Mouse (Mus musculus) midbrain, postnatal 0 days (tissue): ENCODE measurements around the gene Snrpc. TPM values are rescaled to one million over a fixed set of nuclear protein-coding genes. Genes with fewer than 3 reads are reported as not detected.

Experiments used
- ATAC-seq: fragments of 200-750 bp; cut with Nextera tagmentation; 2 replicates; pipeline ENCODE4 v1.8.0; 2017; ENCODE audit warnings: moderate number of reproducible peaks, mild to moderate bottlenecking, moderate TSS enrichment, moderate library complexity; ENCODE audit not compliant: low FRiP score
- DNase-seq: peaks from one replicate; pipeline ENCODE4 v3.0.0-alpha.2; 2015; ENCODE audit warnings: low spot score
- H3K27ac ChIP-seq: fragments of 300-500 bp; sonication (generic); 2 replicates; pipeline ENCODE4 v1.5.1; 2014; ENCODE audit warnings: low read depth, mild to moderate bottlenecking, low read length, mixed read lengths
- H3K27me3 ChIP-seq: fragments of 300-500 bp; sonication (generic); 2 replicates; pipeline ENCODE4 v1.6.1; 2014; ENCODE audit warnings: low read length, control low read depth, mixed read lengths; ENCODE audit not compliant: insufficient read depth
- H3K36me3 ChIP-seq: fragments of 300-500 bp; sonication (generic); 2 replicates; pipeline ENCODE4 v1.6.1; 2014; ENCODE audit warnings: low read length, control low read depth, mixed read lengths; ENCODE audit not compliant: insufficient read depth
- H3K4me1 ChIP-seq: fragments of 300-500 bp; sonication (generic); 2 replicates; pipeline ENCODE4 v1.6.1; 2014; ENCODE audit warnings: mild to moderate bottlenecking, control low read depth, antibody characterized with exemption, low read length, mixed read lengths; ENCODE audit not compliant: insufficient read depth
- H3K4me2 ChIP-seq: fragments of 300-500 bp; sonication (generic); 2 replicates; pipeline ENCODE4 v1.6.1; 2014; ENCODE audit warnings: low read depth, mild to moderate bottlenecking, low read length, mixed read lengths; ENCODE audit not compliant: poor library complexity, severe bottlenecking
- H3K4me3 ChIP-seq: fragments of 300-500 bp; sonication (generic); 2 replicates; pipeline ENCODE4 v1.5.1; 2014; ENCODE audit warnings: low read depth, mild to moderate bottlenecking, low read length, moderate library complexity
- H3K9ac ChIP-seq: fragments of 300-500 bp; sonication (generic); replicated peaks from 2 replicates; pipeline ENCODE4 v1.6.1; 2014; ENCODE audit warnings: mild to moderate bottlenecking, low read length, moderate library complexity, mixed read lengths; ENCODE audit not compliant: poor library complexity, severe bottlenecking
- H3K9me3 ChIP-seq: fragments of 300-500 bp; sonication (generic); 2 replicates; pipeline ENCODE4 v1.6.1; 2016; ENCODE audit warnings: low read length, control low read depth
- CTCF ChIP-seq: IDR thresholded peaks from 2 replicates; pipeline ENCODE4 v1.5.1; 2016; ENCODE audit warnings: antibody characterized with exemption, mild to moderate bottlenecking
- WGBS: fragments of 180-500 bp; shearing (Covaris S2); extraction: QIAGEN DNeasy Blood & Tissue Kit; methylation state at CpG from one replicate; pipeline ENCODE4 v1.1.7; 2014; 5-methylcytosine and 5-hydroxymethylcytosine counted together
- polyA plus RNA-seq: library from polyadenylated mRNA; unstranded; fragments of >200 nt; fragmentation: Nextera tagmentation; extraction: Ambion mirVana; gene quantifications from 2 replicates; pipeline ENCODE4 v1.2.1, GENCODE M21; 2015
- total RNA-seq: library from RNA; depleted of rRNA; stranded (reverse); fragments of >200 nt; gene quantifications from 2 replicates; pipeline ENCODE4 v1.2.3, GENCODE M21; 2014

The Snrpc gene
- total and polyA plus RNA-seq, 2 experiments from 2014 or later, result 140 to 216 TPM

DNA sequence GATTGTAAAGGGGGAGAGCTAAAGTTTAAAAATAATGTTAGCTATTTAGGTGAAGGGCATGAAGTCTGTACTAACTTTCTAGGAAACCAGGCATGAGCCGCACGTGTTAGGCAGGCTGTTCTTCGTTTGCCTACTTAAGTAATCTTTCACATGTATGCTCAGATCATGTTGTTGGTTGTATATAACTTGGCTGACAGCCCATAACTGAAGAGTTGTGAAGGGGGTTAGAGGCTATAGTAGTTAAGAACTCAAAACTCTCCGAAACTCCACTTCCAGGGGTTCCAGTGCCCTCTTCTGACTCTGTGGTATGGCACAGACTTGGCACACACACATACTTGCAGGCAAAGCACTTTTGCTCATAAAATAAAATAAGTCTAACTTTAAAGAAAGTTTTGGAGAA is 28.8 kb downstream of the Snrpc start:
- Histone ChIP-seq H3K9me3 (no peaks in the 10 kb centered on the region), H3K4me1 (no peaks in the 10 kb centered on the region), H3K27ac (no peak overlapping the region), H3K4me3 (no peak overlapping the region), H3K36me3 (no peaks in the 10 kb centered on the region), H3K4me2 (no peak overlapping the region), H3K9ac (no peak overlapping the region), H3K27me3 (no peaks in the 10 kb centered on the region)
- ATAC-seq, result no peak
- 94% methylated on average over 4 of the region's 4 CpGs for WGBS
- no peak for DNase-seq
- TF ChIP-seq CTCF, result no peak

DNA sequence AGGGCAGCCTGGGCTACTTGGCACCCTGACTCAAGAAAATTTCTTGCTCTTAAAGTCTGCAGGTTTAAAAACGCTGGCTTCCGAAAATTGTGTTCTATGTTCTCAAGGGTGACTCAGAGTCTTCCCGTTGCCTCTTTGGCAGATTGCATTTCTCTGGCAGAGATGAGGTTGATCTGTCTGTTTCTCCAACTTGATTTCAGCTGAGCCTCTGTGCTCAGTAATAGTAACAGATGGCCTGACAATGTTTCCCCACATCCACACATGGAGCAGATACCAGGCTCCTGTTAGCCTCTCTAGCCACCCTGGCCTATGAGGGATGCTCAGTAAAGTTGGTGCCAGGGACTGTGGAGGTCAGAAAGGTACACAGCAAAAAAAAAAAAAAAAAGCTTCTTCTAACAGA is 33.9 kb downstream of the Snrpc start:
- no peak for TF ChIP-seq CTCF
- Histone ChIP-seq H3K36me3 (no peaks in the 10 kb centered on the region), H3K4me1 (no peaks in the 10 kb centered on the region), H3K27me3 (no peaks in the 10 kb centered on the region), H3K4me2 (no peak overlapping the region), H3K9me3 (no peaks in the 10 kb centered on the region), H3K27ac (no peak overlapping the region), H3K4me3 (no peak overlapping the region), H3K9ac (no peak overlapping the region)
- WGBS, result 91% methylated on average over 3 of the region's 3 CpGs
- DNase-seq (no peak), ATAC-seq (no peak)

DNA sequence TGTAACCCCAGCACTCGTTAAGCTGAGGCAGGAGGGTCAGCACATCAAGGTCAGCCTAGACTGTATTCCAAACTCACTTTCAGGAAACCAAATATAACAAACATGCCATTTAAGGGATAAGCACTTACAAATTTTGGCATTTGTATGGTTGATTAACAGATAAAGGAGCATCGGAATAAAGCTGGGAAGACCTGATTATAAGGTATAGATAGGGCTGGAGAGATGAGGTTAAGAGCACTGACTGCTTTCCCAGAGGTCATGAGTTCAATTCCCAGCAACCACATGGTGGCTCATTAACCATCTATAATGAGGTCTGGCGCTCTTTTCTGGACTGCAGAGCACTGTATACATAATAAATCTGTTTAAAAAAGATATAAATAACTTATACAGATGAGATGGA is 35.6 kb downstream of the Snrpc start:
- Histone ChIP-seq H3K36me3 (0 out of 2 replicates have a peak, but pooled peaks cover 4% of the 10 kb centered on the region), H3K4me2 (no peak overlapping the region), H3K27me3 (no peaks in the 10 kb centered on the region), H3K9me3 (no peaks in the 10 kb centered on the region), H3K9ac (no peak overlapping the region), H3K4me1 (no peaks in the 10 kb centered on the region), H3K27ac (no peak overlapping the region), H3K4me3 (no peak overlapping the region)
- WGBS, result 84% methylated on average over 3 of the region's 3 CpGs
- no peak for DNase-seq
- no peak for TF ChIP-seq CTCF
- no peak for ATAC-seq

DNA sequence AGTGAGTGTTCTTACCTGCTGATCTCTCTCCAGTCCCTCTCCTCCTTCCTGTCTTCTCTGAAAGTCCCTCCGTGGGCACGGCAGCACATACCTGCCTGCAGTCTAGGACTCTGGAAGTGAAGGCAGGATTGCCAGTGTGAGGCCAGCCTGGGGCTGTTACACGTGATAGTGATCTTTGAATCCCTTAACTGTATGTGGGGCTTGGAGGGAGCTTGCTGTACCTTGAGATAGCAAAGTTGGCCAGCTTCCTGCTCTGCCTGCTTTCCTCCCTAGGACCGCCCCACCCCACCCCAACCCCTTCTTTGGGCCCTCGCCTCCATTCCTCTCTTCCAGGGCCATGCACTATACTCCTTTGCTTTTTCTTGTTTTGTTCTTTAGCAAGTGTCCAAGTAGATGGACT is 36.6 kb downstream of the Snrpc start:
- H3K9ac ChIP-seq, result no peak overlapping the region
- H3K9me3 ChIP-seq, result no peaks in the 10 kb centered on the region
- DNase-seq (no peak), ATAC-seq (no peak)
- H3K36me3 ChIP-seq, result peaks cover 12% of the 10 kb centered on the region
- H3K4me3 ChIP-seq, result no peak overlapping the region
- no peak overlapping the region for H3K4me2 ChIP-seq
- WGBS, result 79% methylated on average over 5 of the region's 5 CpGs
- no peaks in the 10 kb centered on the region for H3K4me1 ChIP-seq
- H3K27me3 ChIP-seq, result no peaks in the 10 kb centered on the region
- no peak for TF ChIP-seq CTCF
- no peak overlapping the region for H3K27ac ChIP-seq

DNA sequence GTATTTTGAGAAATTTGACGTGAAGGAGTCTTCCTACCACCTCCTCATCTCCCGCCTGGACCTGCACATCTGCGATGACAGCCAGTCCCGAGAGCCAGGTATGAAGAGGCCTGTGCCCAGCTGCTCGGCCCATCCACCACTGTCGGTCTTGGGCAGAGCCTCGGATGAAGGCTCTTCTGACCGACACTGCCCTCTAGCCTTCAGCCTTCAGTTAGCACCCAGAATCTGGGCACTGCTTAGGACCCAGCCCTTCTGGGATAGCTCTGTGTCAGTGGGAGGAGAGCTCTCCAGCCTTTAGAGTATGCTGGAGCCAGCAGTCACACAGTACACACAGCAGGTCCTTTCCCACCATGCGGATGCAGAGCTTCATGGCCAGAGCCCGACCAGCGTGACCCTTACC is 43.6 kb downstream of the Snrpc start:
- Histone ChIP-seq H3K27me3 (no peaks in the 10 kb centered on the region), H3K27ac (no peak overlapping the region), H3K36me3 (peaks cover 72% of the 10 kb centered on the region), H3K9ac (no peak overlapping the region), H3K4me3 (no peak overlapping the region), H3K4me1 (no peaks in the 10 kb centered on the region), H3K9me3 (no peaks in the 10 kb centered on the region), H3K4me2 (no peak overlapping the region)
- no peak for ATAC-seq
- TF ChIP-seq CTCF, result peak; percentile 54
- peak; percentile 35 for DNase-seq
- WGBS, result 62% methylated on average over 11 of the region's 11 CpGs

DNA sequence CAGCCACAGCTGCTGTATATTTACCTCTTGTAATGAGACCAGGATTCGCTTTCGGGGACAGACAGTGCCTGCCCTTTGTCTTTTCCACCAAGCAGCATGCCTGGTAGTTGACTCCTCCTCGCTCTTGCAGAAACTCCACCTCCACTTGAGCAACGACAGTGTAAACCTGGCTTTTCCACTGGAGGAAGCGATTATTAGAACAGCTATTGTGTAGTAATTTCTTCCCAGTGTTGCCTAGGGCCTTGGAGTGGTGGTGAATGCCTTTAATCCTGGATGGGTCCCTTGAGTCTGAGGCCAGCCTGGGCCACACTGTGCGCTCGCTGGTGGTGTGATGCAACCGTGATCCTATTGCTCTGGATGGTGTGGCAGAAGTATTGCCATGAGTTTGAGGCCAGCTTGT is 45.2 kb downstream of the Snrpc start:
- DNase-seq (no peak), ATAC-seq (no peak)
- Histone ChIP-seq H3K4me2 (no peak overlapping the region), H3K9ac (no peak overlapping the region), H3K4me1 (no peaks in the 10 kb centered on the region), H3K36me3 (peaks cover 86% of the 10 kb centered on the region), H3K9me3 (no peaks in the 10 kb centered on the region), H3K4me3 (no peak overlapping the region), H3K27me3 (no peaks in the 10 kb centered on the region), H3K27ac (no peak overlapping the region)
- WGBS, result 94% methylated on average over 8 of the region's 8 CpGs
- TF ChIP-seq CTCF, result no peak
